Mouse (Mus musculus) hematopoietic multipotent progenitor cell, adult 10-12 weeks (in vitro differentiated cells): Measurements from ENCODE around the gene Krt26. TPM values are rescaled to one million over a fixed set of nuclear protein-coding genes. Genes with fewer than 3 reads are reported as not detected.

Source experiments
- polyA plus RNA-seq: library from polyadenylated mRNA; stranded (reverse); fragments of >175 nt; gene quantifications from 2 replicates; pipeline ENCODE4 v1.2.3, GENCODE M21; 2012; ENCODE audit warnings: low replicate concordance

Krt26 gene
- polyA plus RNA-seq, result not detected in 2 replicates

GRCm38 (mm10) chr11:99337866-99338265, at the start of gene Krt26:
Gene Krt26 (minus strand): TSS chr11:99337966.

GRCm38 (mm10) chr11:99374803-99375202, 37.0 kb upstream of the Krt26 start, which contains the start of gene Krt28:
Gene Krt28 (minus strand): TSS chr11:99374903.

GRCm38 (mm10) chr11:99351004-99351403, 13.2 kb upstream of the Krt26 start, which contains the start of gene Krt27:
Gene Krt27 (minus strand): TSS chr11:99351104.

GRCm38 (mm10) chr11:99322851-99323250, 14.9 kb downstream of the Krt26 start, which contains the start of gene Krt25:
Gene Krt25 (minus strand): TSS chr11:99322951.

GRCm38 (mm10) chr11:99284833-99285312, 52.9 kb downstream of the Krt26 start, which contains the start of gene Krt24:
Gene Krt24 (minus strand): TSS chr11:99285262.

Other genes starting within 250 kb of the Krt26 start
- gene Tns4, start 248.7 kb downstream of the Krt26 start, polyA plus RNA-seq, result 0.48 and 1.1 TPM in 2 replicates
- 52.0 and 79.1 TPM in 2 replicates for gene Ccr7, start 182.9 kb downstream of the Krt26 start, polyA plus RNA-seq
- 176 and 278 TPM in 2 replicates for gene Smarce1, start 106.9 kb downstream of the Krt26 start, polyA plus RNA-seq
- 0.89 and 1.3 TPM in 2 replicates for gene Krt222, start 93.9 kb downstream of the Krt26 start, polyA plus RNA-seq
- not detected in 2 replicates for gene Krt24, start 52.7 kb downstream of the Krt26 start, polyA plus RNA-seq
- not detected in 2 replicates for gene Krt25, start 15.0 kb downstream of the Krt26 start, polyA plus RNA-seq
- not detected in 2 replicates for gene Krt27, start 13.1 kb upstream of the Krt26 start, polyA plus RNA-seq
- gene Krt28, start 36.9 kb upstream of the Krt26 start, polyA plus RNA-seq, result not detected in 2 replicates
- 4.0 and 10.0 TPM in 2 replicates for gene Krt10, start 51.4 kb upstream of the Krt26 start, polyA plus RNA-seq
- gene Krt12, start 84.3 kb upstream of the Krt26 start, polyA plus RNA-seq, result not detected in 2 replicates
- gene Krt20, start 100.2 kb upstream of the Krt26 start, polyA plus RNA-seq, result not detected in 2 replicates
- not detected in 2 replicates for gene Krt23, start 155.2 kb upstream of the Krt26 start, polyA plus RNA-seq
- gene Krt39, start 183.4 kb upstream of the Krt26 start, polyA plus RNA-seq, result not detected in 2 replicates
- not detected in 2 replicates for gene Krt40, start 205.2 kb upstream of the Krt26 start, polyA plus RNA-seq
- gene Krtap3-3, start 212.9 kb upstream of the Krt26 start, polyA plus RNA-seq, result not detected in 2 replicates
- gene Krtap3-2, start 218.9 kb upstream of the Krt26 start, polyA plus RNA-seq, result not detected in 2 replicates
- gene Gm11939, start 221.5 kb upstream of the Krt26 start, polyA plus RNA-seq, result not detected in 2 replicates
- gene Krtap3-1, start 228.7 kb upstream of the Krt26 start, polyA plus RNA-seq, result not detected in 2 replicates
- gene Krtap1-5, start 243.1 kb upstream of the Krt26 start, polyA plus RNA-seq, result not detected in 2 replicates
- not detected in 2 replicates for gene Krtap1-4, start 245.7 kb upstream of the Krt26 start, polyA plus RNA-seq